Mouse (Mus musculus) small intestine, adult 2 months (tissue): ENCODE data around the gene Vps8. TPM values are rescaled to one million over a fixed set of nuclear protein-coding genes. Genes with fewer than 3 reads are reported as not detected.

ENCODE experiments used
- H3K27ac ChIP-seq: fragments of 200-500 bp; 2 replicates; pipeline ENCODE4 v1.5.1; 2012; ENCODE audit warnings: low read depth, low read length, control low read depth, inconsistent platforms; ENCODE audit not compliant: insufficient read depth
- H3K27me3 ChIP-seq: fragments of 200-500 bp; 2 replicates; pipeline ENCODE4 v1.6.1; 2012; ENCODE audit warnings: mild to moderate bottlenecking, moderate library complexity, low read length, inconsistent platforms; ENCODE audit not compliant: control insufficient read depth, insufficient read depth
- H3K36me3 ChIP-seq: fragments of 200-500 bp; 2 replicates; pipeline ENCODE4 v1.6.1; 2012; ENCODE audit warnings: mild to moderate bottlenecking, low read length, control low read depth, inconsistent platforms; ENCODE audit not compliant: control insufficient read depth, insufficient read depth
- H3K4me1 ChIP-seq: fragments of 200-500 bp; 2 replicates; pipeline ENCODE4 v1.6.1; 2012; ENCODE audit warnings: low read length, inconsistent platforms, mixed read lengths; ENCODE audit not compliant: control insufficient read depth, insufficient read depth, insufficient read length
- H3K4me3 ChIP-seq: fragments of 200-500 bp; 2 replicates; pipeline ENCODE4 v1.5.1; 2012; ENCODE audit warnings: low read depth, mild to moderate bottlenecking, control low read depth, inconsistent platforms, low read length, moderate library complexity
- CTCF ChIP-seq: fragments of 200-500 bp; IDR thresholded peaks from 2 replicates; pipeline ENCODE4 v1.5.1; 2012; ENCODE audit warnings: low read depth, mild to moderate bottlenecking, control low read depth, inconsistent platforms, low read length, moderate library complexity, mixed read lengths; ENCODE audit not compliant: insufficient replicate concordance, insufficient read length; ENCODE audit errors: extremely low read depth
- POLR2A ChIP-seq: fragments of 200-500 bp; IDR thresholded peaks from 2 replicates; pipeline ENCODE4 v1.6.1; 2012; ENCODE audit warnings: low read depth, mild to moderate bottlenecking, control low read depth, inconsistent platforms, low read length, moderate library complexity
- whole genome bisulfite sequencing: fragments of 180-500 bp; shearing (Covaris S2); methylation state at CpG from one replicate; pipeline ENCODE4 v1.1.7; 2018; 5-methylcytosine and 5-hydroxymethylcytosine counted together
- polyA plus RNA-seq: library from polyadenylated mRNA; depleted of rRNA; stranded (reverse); fragments of >200 nt; gene quantifications from 2 replicates; pipeline ENCODE4 v1.2.3, GENCODE M21; 2012

Gene Vps8
- polyA plus RNA-seq, 1 experiment = 8.8 TPM

DNA sequence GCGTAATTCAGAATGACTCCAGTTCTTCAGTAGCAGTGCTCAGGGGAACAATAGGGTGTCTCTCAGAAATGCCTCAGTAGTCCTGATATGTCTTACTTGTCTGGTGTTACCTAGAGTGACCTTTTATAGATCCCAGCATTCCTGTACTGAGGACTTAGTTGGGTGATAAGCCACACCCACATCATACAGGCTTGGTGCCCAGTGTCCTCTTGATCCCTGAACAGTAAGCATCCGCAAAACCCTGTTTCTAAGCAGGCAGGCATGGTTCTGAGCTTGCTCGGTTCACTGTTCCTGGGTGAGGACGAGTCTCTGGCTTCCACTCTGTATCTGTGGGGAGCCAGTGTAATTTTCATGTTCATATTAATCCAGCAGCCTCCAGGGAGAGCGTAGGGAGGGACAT is 147.9 kb downstream of the Vps8 start:
- TF ChIP-seq CTCF (no peak), POLR2A (no peak)
- Histone ChIP-seq H3K27ac (no peak overlapping the region), H3K4me1 (peaks cover 2% of the 10 kb centered on the region; the same call in 1 of the 2 replicates), H3K36me3 (no peaks in the 10 kb centered on the region; the same call in 1 of the 2 replicates), H3K4me3 (no peak overlapping the region), H3K27me3 (no peaks in the 10 kb centered on the region)
- WGBS = 33% methylated on average over 5 of the region's 5 CpGs

DNA sequence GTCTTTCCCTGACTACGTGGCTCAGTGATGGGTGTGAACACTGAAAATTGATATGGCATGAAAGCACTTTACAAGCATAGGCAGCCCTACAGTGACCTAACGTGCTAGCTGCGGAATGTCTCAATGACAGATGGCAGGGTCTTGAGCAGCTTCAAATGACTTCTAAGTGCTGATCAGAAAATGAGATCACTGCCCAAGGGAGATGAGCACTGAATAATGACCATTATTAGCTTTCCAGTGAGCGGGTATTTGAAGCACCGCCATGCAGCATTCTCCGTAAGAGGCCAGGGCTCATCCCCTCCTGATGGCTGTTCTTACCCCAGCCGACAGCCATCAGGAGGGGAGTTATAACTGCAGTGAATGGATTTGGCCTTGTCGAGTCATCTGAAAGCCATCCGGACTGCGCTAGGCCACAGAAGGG is 153.1 kb downstream of the Vps8 start:
- Histone ChIP-seq H3K36me3 (no peaks in the 10 kb centered on the region; the same call in 1 of the 2 replicates), H3K4me3 (no peak overlapping the region), H3K4me1 (no peaks in the 10 kb centered on the region), H3K27ac (no peak overlapping the region), H3K27me3 (no peaks in the 10 kb centered on the region)
- TF ChIP-seq CTCF (no peak), POLR2A (no peak)
- WGBS = 89% methylated on average over 10 of the region's 10 CpGs

DNA sequence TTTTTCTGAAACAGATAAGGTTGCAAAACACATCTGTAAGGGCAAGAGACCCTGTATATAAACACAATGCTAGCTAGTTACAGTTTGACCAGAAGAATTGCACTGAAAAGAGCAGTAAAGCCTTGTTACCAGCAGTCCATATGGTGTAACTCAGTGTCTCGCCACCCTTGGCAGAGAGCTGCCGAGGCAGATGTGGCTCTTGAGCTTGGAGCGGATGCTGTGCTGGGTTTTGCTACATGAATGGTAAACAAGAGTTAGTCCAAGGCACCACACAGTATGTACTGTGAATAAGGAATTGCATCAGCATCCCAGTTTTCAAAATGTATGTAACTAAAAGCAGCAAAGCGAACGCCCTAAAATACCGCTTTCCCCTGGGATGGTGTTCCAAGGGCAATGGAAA is 166.2 kb downstream of the Vps8 start:
- 94% methylated on average over 6 of the region's 6 CpGs for WGBS
- TF ChIP-seq CTCF (no peak), POLR2A (no peak)
- no peaks in the 10 kb centered on the region for H3K36me3 ChIP-seq

DNA sequence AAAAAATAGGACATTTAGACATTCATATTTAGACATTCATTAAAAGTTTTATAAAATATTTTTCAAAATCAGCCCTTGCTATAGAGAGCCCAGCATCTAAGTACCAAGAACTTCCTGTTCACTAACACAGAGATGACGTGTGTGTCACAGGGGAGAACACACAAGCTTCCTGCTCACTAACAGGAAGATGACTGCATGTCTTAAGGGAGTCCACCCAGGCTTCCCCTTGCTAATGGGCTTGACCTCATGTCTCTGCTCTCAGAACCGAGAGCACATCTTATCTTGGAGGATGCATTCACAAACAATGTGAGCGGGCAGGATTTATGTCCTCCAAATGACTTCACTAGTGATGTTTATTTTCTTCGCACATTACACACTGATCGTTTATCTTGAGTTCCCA is 167.9 kb downstream of the Vps8 start:
- Histone ChIP-seq H3K36me3 (no peaks in the 10 kb centered on the region), H3K27me3 (no peaks in the 10 kb centered on the region), H3K4me1 (no peaks in the 10 kb centered on the region), H3K4me3 (no peak overlapping the region), H3K27ac (no peak overlapping the region)
- 64% methylated on average over 5 of the region's 5 CpGs for WGBS
- TF ChIP-seq POLR2A (no peak), CTCF (no peak)

More for the DNA sequence above, 166.2 kb downstream of the Vps8 start:
- Histone ChIP-seq H3K27me3 (no peaks in the 10 kb centered on the region), H3K4me3 (no peak overlapping the region), H3K27ac (no peak overlapping the region), H3K4me1 (no peaks in the 10 kb centered on the region)

DNA sequence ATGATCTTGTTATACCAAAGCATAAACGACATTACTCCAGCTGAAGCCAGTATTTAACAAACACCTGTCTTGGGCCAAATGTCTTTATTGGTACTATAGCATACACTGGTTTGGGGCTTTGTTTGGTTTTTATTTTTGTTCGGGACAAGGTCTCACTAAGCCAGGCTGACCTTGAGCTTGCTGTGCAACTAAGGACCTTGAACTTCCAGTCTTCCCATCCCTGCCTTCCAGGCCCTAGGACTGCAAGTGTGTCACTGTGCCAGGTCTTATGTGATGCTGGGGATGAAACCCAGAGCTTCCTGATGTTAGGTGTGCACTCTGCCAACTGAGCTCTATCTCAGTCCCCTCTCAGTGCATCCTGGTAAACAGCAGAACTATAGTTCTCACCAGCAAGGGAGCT is 168.6 kb downstream of the Vps8 start:
- Histone ChIP-seq H3K27me3 (no peaks in the 10 kb centered on the region), H3K36me3 (no peaks in the 10 kb centered on the region), H3K4me1 (no peaks in the 10 kb centered on the region), H3K4me3 (no peak overlapping the region), H3K27ac (no peak overlapping the region)
- no peak for TF ChIP-seq CTCF
- no peak for TF ChIP-seq POLR2A
- WGBS = 73% methylated on average over 2 of the region's 2 CpGs

DNA sequence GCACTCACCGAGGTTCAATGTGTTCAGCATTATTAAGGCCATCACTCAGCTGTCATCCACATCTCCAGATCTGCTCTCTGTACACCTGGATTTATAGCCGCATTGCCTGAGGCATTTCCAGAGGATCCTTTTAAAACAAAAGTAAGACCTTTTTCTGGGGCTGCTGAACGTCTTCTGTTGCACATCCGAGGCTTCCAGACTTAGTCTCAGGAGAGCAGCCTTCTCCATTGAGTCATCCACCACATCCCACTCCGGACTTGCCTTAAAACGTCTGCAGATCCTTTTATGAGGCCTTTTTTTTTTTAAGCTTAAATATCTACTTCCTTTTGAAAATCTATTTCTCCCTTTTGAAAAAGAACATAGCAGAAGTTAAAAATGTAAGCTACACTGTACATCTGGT is 172.6 kb downstream of the Vps8 start:
- Histone ChIP-seq H3K27ac (no peak overlapping the region), H3K27me3 (no peaks in the 10 kb centered on the region), H3K4me1 (no peaks in the 10 kb centered on the region), H3K36me3 (no peaks in the 10 kb centered on the region), H3K4me3 (no peak overlapping the region)
- TF ChIP-seq POLR2A = no peak
- TF ChIP-seq CTCF = no peak
- WGBS = 70% methylated on average over 6 of the region's 6 CpGs

DNA sequence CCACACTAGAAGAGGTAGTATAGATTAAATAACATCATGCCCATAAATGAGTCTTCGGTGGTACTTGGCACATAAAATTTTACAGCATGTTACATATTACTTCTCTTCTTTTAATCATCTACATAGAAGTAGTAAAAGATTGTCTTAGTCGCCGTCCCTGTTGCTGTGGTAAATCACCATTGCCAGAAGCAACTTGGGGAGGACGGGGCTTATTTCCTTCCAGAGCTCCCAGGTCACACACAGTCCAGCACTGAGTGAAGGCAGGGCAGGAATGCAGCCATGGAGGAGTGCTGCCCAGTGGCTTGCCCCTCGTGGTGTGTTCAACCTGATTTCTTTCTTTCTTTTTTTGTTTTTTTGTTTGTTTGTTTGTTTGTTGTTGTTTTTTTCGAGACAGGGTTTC is 181.4 kb downstream of the Vps8 start:
- Histone ChIP-seq H3K4me3 (no peak overlapping the region), H3K4me1 (no peaks in the 10 kb centered on the region), H3K27ac (no peak overlapping the region), H3K27me3 (no peaks in the 10 kb centered on the region), H3K36me3 (no peaks in the 10 kb centered on the region)
- TF ChIP-seq CTCF (no peak), POLR2A (no peak)
- 53% methylated on average over 6 of the region's 6 CpGs for WGBS

DNA sequence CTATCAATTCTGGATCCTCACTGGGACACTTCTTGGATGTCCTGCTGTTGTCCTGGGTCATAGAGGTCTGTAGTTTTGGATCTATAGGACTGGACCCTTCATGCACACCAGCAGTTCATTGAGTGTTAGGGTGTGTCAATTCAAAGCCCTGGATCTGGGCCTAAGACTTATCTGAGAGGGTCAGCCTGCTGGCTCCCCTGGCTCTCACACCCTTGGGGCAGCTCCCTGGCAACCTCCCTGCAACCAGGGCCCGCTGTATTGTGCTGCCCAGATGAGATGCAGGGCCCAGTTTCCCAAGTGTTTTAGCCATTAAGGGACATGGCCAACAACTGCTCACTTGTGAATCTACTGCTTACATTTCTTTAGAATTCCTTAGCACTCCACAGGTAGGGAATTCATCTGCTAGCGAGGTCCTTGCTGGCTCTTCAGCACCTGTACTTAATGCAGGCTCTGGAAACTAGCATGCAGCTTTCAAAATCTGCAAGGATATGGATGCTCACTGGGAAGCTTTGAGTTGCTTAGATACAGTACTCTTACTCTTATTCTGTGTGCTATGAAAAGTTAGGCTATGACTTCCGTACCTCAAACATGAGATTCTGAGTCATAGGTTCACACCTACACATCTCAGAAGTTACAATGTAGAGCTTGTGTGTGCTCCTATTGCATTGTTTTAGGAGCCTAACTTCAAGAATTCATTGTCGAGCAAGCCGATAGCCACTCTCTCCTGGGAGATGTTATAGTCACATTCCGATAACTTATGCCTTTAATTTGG is 183.5 kb downstream of the Vps8 start:
- no peak overlapping the region for H3K4me3 ChIP-seq
- H3K36me3 ChIP-seq = no peaks in the 10 kb centered on the region
- WGBS = 83% methylated on average over 6 of the region's 6 CpGs
- H3K27ac ChIP-seq = no peak overlapping the region
- no peaks in the 10 kb centered on the region for H3K27me3 ChIP-seq
- TF ChIP-seq POLR2A (no peak), CTCF (no peak)
- no peaks in the 10 kb centered on the region for H3K4me1 ChIP-seq
